Mouse (Mus musculus) retina, adult 2 months (tissue): ENCODE results near the gene Vmn1r74.
"Not testable (repeated sequence)": the region's sequence is repeated elsewhere in the genome, so short reads cannot be mapped to it uniquely, and the experiment has no call there.

Experiments
- DNase-seq: peaks from one replicate; pipeline ENCODE4 v3.0.0-alpha.2; 2012; ENCODE audit warnings: low read depth, low spot score

The Vmn1r74 gene

GRCm38 (mm10) chr7:11833680-11834079 lies at the start of gene Vmn1r74:
TSS of gene Vmn1r74 (plus strand) at chr7:11833980.
- DNase-seq: no peak

GRCm38 (mm10) chr7:11813751-11814150 lies 20.0 kb upstream of the Vmn1r74 start:
- no peak for DNase-seq

GRCm38 (mm10) chr7:11822166-11822565 lies 11.6 kb upstream of the Vmn1r74 start:
- no peak for DNase-seq

DNA sequence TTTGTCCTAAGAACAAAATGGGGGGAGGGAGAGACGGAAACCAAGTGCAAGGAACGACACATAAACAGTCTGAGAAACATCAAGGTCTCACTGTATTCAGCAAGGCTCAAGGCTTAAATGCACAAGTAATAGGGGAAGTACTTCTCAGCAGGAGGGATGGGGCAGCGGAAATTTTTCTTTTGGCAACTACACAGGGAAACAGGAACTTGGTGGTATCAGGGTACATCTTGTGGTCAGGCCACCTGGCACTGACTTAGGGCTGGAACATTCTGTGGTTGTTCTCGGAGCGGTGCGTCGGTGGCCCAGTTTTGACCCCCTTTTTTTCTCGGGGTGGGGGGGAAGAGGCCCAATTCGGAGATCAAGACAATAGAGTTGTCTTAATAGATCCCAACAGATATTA lies 10.5 kb upstream of the Vmn1r74 start:
- DNase-seq: not testable (repeated sequence)

- DNase-seq: no peak
These were observed 40.5 kb downstream of the Vmn1r74 start, which contains the start of gene Vmn1r75 for GRCm38 (mm10) chr7:11874330-11874729. TSS of gene Vmn1r75 (plus strand) at chr7:11874630.
